Mouse (Mus musculus): ENCODE data around the gene Hes6.
A peak's percentile ranks its signal among the peaks of the same experiment; 100 is the strongest.

Hes6 gene

DNA sequence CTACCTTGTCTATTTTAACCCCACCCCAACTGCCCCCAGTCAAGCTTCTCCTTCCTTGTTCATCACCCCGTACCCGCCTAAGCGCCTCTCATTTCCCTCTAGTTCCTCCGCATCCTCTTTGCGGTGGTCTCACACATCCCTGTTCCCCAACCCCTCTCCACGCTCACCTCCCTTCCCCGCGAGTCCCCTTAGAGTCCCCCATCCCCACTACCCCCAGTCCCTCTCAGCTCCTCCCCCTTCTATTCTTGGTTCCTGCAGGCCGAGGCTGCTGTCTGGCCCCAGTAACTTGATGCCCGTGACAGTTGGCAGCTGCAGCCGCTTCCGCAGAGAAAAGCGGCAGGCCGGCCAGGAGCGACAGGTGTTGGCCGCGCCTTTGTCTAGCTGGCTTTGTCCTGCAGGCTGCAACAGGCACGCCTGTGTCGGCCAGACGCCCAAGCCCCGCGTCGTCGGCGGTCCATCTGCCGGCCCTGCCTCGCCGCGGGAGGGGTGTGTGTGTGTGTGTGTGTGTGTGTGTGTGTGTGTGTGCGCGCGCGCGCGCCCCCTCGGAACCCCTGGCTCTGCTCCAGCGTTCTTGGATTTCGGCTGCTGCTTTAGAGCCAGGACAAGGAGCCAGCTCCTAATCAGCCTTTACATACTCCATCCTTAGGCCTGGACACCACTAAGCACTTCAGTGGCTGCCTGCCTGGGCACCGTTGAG is at the start of gene Hes6:
Gene Hes6 (minus strand): TSS at position 141 of the 697 bp plus-strand sequence.
- DNase-seq: peak; percentile 87

DNA sequence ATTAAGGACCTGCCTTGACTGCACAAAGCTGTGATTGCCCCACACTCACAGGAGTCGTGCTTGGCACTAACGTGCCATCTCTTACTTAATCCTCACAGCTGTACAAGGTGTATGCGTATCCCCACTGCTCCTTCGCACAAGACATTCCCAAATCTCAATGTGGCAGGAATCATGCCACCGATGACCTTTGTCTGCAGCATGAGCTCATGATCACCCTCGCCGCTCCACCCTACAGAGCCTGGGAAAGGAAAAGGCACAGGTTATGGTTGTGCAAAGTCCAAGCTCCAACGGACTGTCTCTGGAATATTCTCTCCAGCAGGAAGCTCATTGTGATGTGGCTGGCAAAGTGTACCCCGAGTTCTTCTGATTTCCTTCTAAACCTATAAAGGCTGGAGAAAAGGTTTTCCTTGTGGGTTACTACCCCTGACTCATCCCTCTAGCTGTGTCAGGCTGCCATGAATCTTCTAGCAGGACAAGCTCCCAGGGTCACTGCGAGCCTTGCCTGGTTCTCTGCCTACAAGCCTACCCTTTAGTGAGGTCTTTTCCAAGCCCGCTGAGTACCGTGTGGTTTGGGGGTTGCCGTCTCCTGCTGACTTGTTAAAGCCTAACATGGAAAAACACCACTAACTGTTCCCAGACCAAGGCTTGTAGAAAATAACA is 49.6 kb upstream of the Hes6 start:
- no peak for DNase-seq

DNA sequence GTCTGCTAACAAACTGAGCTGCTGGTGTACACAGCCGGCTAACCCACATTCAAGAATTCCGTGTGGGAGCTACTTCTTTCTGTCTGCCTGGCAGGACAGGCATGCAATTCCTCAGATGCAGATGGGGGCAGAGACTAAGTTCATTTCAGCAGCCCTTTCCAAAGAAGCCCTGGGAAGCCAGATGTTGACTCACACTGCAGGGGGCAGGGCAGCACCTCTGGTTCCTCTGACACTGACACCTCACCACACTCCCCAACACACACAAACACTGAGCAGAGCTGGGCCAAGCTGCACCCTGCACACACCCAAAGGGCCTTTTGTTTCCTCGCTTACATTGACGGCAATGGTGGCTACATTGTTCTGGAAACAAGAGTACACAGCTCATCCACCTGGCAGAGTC is 46.7 kb upstream of the Hes6 start:
- DNase-seq: no peak

DNA sequence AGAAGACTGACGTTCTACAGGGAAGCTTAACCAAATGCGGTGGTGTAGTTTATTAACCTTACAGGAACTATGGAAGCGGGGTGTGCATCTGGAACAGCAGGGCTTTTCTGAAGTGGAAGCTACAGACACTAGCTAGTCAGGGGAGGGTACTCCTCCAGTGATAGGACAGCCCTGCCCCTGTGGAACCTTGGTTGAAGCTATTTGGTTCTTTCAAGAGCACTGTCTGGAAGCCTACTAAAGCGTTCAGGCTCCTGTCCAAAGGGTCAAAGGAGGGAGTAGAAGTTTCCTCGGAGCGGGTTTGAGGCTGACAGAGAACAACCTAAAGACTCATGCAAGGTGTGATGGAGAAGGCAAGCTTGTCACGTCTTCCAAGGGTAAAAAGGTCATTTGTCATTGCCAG is 46.2 kb upstream of the Hes6 start:
- DNase-seq: no peak

DNA sequence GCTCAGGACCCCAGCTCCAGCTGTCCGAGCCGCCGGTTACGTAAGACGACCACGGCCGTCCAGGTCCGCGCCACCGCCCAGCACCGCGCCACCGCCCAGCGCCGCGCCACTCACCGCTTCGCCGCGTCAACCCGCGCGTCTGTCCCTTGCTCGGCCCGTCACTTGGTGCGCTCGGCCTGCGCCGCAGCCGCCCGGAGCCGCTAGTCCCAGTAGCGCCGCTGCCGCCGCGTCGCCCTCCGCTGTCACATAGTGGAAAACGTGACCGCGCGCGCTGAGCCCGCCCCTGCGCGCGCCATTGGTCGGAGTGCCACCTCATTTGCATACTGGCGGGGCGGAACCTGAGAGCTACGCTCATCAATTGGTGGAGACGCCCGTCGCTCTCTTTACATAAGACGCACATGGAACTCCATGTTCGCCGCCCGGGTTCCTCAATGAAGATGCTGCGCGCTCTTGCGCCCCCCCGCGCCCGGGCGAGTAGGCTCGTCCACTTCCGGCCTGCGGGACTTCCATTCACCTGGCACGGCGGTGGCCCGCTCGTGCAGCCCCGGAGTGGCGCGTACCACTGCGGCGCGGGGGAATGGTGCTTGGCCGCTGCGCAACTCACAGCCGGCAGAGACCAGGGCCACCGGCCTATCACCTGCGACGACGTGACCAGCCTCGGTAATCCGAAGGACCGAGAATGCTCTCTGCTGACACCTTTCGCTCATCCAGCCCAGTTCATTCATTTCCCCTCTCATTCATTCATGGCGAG is 45.4 kb upstream of the Hes6 start, which contains the start of gene Per2:
Gene Per2 (minus strand): TSS at position 266 of the 751 bp plus-strand sequence.
- peak; percentile 99 for DNase-seq

DNA sequence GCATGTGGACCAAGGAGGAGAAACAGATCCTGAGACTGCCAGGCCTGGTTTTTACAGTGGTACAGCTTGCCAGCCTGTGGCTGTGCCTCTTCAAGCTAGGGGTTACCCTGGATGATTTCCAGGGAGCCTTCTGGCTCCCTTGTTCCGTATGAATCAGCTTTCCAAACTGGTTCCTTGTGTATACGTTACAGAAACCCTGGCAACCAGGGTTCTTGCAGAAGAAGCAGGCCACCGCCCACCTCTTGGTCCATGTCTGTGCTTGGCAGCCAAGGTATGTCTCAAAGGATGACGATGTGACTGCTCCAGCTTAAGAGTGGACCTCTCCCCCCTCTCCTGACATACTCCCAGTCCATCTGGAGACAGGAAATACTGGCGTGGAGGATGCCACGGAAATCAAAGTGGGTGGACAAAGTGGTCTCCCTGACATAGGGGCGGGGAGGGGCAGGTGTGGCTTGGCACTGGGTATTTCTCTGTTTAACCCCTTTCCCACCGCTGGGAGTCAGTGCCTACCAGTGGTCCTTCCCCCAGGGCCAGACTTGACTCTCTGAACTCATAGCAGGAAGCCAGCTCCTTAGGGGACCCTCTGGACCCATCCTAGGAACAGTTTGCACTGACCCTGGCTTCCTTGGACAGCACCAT is 44.5 kb upstream of the Hes6 start:
- peak; percentile 21 for DNase-seq

DNA sequence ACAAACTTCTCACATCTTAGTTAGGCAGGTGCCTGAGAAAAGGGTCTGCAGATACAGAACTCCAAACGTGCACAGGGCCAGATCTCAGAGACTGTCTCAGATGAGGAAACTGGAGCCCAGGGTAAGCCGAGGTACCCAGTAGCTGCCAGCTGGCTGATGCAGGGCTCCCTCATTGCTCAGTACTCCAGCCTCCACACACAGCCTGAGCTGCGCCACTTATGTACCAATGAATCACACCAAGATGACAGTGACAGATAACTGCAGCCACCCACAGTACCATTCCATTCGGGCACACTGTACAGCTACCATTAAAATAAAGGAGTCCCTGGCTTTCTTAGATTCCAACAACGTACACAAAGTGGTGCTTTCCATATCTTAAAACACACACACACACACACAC is 43.9 kb upstream of the Hes6 start:
- DNase-seq: no peak

DNA sequence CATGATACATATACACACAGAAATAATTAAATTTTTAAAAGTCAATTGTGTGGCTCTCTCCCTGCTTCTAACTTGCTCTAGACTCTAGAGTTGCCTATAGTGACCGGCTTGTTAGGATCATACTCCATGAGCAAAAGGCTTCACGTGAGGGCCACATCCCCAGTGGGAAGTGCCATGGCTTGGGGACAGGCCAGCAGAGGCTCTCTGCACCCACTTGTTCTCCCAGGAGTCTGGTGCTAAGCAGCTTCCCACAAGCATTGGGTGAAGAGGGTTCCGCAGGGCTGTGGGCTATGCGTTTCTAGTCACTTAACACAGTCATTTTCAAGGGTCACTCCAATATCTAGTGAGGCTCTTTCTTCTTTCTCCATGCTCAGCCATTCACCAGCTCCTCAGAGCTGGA is 43.3 kb upstream of the Hes6 start:
- no peak for DNase-seq

DNA sequence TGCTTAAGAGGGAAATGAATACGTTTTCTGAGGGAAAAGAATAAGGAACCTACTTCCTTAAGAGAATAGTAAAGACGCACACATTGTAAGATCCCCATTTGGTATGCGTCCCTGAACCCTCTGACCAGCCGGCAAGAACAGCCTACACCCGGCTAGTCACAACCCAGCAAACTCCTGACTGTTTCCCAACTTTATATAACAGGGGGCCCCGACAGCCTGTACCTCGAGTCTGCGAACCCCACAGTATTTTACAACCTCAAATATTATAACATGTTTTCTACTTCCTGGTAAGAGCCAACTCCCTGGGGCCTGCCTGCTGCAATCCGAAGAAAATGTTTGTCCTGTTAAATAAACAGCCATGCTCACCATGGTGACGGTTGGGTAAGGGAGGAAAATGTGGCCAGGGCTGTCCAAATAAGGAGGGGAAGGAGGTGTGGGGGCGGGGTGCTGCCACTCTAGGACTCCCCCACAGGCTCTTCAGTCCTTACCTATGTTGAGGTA is 42.5 kb upstream of the Hes6 start:
- DNase-seq: peak; percentile 31

DNA sequence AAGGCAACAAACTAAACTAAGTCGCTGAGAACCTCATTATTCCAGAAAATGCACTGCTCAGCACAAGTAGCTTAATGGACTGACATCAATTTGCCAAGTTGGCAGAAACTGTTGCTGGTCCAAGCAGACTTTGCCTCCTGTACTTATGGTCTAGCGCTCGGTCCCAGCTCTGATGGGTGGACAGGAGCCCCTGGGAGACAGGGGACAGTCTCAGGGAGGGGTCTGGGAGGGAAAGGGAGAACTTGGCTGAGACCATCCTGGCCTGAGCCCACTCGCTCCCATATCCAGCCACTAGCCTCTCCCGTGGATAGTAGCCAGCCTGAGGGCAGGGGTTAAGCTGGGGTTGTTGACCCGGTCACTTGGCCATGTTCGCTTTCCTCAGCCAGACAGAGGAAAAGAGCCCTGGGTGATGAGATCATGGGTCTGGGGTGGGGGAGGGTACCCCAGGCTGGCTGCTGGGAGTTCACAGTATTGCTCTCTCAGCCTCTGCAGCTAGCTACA is 41.9 kb upstream of the Hes6 start:
- no peak for DNase-seq

DNA sequence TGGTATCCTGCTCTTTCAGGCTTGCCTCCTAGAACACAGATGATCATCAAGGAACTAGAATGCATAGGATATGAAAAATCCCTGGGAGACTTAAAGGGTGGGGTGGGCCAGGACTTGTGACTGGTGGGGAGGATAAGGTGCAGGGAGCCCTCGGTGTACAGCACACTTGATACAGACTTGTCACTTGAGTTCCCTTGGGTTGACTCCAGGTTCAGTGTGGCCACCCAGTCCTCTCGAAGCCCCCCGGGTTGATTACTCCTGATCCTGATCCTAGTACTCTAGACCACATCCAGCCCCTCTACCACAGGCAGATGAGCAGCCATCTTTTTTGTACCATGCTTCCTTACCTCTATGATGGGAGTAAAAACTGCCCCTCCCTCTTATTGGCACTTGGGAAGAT is 41.1 kb upstream of the Hes6 start:
- DNase-seq: no peak

DNA sequence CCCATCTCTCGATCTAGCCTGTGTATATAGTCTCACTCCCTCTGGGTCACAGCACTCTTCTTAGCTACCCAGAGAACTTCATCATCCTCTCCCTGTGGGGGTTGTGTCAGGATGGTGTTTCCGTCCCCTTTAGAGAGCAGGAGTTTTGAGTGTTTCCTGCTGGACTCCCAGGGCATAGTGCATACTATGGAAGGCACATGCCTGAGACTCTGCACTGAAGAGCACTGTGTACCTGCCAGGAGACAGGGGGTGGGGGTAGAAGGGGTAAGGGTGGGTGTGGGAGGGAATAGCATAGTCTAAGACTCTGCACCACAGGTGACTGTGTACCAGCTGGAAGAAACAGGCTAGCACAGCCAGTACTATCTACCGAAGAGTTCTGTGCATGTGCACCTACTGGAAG is 40.5 kb upstream of the Hes6 start:
- DNase-seq: no peak

DNA sequence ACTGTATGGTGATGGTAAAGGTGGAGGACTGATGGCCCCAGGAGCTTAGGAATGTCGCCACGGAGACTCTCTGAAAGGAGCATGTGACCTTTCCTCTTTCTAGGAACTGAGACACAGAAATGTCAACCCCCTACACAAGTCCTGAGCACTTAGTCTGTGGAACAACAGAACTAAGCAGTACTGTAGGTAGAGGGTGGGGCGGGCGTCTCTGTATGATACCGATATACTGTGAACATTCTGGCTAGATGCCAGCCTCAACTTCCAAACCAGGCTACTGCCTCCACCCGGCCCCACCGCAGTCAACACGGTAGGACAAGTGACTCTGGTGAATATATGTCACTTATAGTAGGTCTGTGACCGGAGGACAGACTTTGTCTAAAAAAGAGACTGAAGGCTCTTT is 40.1 kb upstream of the Hes6 start:
- no peak for DNase-seq

DNA sequence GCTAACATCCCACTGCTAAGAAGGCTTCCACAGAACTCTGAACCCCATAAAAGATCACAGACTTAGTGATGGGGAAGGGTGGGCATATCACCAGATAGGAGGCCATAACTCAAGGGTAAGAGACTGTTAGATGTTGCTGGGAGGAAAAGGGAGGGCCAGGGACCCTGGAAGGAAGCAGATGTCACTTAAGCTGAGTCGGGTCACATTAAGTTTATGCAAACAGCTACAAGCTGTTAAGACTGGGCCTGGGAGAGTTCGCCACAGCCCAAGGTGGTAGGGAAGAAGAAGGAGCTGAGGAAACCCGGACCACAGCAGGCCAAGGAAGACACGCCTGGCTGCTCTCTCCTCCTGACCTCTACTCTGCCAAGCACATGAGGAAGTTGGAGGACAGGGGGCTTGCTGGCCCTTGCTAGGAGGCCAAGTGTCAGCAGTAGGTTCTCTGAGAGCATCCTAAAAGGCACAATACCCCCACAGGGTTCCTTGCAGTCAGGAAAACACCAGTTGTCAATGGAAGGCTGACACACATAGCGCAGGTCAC is 37.8 kb upstream of the Hes6 start:
- no peak for DNase-seq

DNA sequence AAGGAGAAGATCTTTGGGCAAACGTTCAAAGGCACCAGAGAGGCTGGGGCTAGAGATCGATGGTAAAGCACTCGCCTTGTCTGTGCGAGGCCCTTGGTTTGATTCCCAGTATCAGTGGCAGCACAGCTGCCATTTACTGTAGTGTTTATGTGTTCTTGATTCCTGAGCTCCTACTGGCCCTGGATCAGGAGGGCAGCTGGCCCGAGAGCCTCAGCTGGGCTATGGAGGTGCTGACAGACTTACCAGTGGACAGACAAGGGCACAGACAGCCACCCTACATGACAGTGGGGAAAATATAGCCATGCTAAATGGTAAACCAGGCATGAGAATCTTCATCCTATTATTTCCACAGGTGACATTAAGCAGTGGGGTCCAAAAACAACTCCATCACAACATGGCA is 37.0 kb upstream of the Hes6 start:
- no peak for DNase-seq

DNA sequence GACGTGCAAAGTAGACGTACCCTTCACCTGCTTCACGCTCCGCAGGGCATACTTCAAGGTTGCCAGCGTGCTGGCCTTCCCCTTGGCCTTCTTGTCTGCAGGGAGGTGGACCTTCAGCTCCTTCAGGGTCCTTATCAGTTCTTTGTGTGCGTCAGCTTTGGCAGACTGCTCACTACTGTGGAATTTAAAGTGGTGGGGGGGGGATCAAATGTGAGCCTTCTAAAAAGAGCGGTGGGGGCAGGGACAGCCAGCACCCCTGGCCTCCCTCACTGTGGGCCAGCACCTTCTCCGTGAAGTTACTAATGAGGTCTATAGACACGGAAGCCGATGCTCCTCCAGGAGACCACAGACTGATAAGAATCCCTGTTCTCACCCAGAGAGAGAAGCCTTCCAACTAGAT is 34.9 kb upstream of the Hes6 start:
- DNase-seq: no peak

DNA sequence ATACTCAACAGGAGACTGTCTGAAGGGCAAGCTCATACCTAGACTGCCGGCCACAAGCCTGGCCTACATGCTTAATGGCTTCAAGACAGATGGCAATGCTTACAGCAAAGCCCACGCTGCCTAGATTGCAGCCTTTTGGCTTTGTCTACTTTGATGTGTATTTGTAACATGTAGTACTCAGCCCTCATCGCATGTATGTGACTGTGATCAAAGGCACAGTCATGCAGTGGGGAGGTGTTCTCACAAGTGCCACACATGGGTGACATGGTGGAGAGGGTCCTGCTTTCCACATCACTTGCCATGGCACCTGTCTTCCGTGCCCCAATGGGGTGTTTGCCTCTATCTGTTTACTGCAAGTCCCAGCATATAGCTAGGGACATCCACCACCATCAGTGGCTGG is 32.7 kb upstream of the Hes6 start:
- DNase-seq: no peak

DNA sequence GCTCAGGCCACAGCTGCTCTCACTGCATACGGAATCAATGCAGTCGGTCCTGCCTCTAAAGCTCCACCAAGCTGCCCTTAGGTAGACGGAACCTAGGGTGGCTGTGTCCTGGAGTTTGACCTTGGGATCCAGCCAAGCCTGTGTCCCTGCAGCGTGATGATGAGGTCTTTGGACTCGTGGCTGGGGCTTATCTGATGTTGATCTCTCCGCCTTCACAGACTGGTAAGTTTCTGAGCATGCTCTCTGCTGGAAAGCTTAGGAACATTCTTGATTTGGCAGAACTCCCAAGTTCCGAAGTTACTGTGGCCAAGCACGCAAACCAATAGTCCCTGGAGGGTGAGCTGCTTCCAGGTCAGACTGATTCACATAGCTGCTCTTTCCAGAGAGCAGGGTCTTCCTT is 32.2 kb upstream of the Hes6 start:
- no peak for DNase-seq

DNA sequence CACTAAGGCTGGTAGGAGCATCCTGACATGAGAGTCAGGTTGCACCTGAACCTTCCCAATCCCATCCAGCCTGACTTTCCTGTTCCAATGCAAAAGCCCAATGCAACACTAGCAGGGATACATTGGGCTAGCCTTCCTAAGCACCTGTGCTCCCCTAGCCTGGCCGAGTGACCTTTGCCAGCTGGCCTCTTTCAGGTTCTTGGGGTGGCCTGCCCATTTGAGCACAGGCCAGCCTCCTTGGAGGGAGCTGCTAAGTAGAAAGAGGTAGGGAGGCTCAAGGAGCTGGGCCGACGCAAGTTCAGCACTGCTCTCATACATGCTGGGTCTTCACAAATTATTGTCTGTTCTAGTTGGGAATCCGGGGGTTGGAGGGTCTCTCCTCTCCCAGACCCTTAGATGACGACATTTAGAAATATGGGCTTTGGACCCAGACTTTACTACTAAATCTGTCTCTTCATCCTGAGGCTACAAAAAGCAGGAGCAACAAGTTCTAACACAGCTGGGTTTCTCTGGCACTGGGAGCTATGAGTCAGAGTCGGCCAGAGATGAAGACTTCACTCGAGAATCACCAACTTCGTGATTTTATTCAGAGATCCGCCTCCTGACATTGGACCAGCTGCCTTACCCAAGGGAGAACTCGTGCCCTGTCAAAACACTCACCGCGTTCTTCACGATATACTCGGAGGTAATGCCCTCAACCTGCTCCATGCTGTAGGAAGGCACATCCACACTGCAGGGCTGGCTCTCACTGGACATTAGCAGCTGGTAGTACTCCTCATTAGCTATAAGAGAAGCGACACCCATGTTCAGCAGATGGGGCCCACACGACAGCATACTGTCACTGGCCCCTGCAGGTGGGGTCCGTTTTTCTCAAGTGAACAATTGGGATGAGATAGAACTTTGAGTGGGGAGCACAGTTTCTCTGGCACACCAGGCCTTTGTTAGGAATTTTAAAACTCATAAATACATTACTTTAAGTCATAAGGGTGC is 31.3 kb upstream of the Hes6 start:
- no peak for DNase-seq

DNA sequence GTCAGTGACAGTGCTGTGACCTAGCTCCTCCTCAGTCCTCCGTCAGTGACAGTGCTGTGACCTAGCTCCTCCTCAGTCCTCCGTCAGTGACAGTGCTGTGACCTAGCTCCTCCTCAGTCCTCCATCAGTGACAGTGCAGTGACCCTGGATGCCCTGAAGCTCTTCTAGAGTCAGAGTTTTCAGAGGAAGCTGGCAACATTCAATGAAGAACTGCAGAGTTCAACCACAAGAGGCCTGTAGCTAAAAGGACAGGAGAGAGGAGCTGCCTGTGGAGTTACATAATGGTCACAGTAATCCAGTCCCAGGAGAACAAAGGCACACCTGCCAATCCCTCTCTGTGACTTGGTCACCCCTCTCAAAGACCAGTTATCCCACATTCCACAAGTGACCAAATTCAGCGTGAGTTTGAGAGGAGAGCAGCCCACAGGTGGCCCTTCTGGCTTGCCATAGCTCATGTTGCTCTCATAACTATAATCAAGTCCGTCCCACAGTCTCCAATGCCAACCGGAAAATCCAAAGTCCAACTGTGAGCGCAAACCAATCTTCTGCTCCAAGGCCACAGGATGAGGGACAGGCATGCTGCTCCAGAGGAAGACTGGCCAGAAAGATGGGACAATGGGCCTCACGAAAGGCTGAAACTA is 28.6 kb upstream of the Hes6 start:
- DNase-seq: no peak

DNA sequence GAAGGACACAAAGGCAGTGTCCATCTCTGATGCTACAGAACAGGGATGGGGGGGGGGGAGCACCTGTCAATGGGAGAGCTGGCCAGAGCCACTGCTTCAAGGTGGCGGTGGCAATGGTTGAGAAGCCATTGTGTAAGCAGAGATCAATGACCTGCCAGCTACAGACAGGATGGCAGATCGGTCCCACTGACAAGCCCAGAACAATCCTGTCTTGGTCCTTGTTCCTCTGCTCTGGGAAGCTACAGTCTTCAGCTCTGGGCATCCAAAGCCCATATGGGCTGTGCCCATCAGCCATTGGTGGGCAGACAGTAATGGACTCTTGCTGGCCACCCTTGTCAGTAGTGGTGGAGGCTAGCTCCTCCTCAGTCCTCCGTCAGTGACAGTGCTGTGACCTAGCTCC is 28.0 kb upstream of the Hes6 start:
- DNase-seq: no peak
